Mouse (Mus musculus) adrenal gland, postnatal 14 days (tissue): Measurements from ENCODE around the gene Nkx6-1. TPM values are rescaled to one million over a fixed set of nuclear protein-coding genes. Genes with fewer than 3 reads are reported as not detected.

ENCODE experiments used
- DNase-seq: peaks from one replicate; pipeline ENCODE4 v3.0.0; 2021; ENCODE audit warnings: mixed read lengths
- long read RNA-seq, 2 experiments: library from polyadenylated mRNA; stranded (forward); transcript quantifications; one replicate each; pipeline ENCODE4 v2.0.0; 2021
- total RNA-seq: library from RNA; stranded (reverse); gene quantifications from 2 replicates; pipeline ENCODE4 v1.2.3, GENCODE M21; 2021

Nkx6-1 gene
- total RNA-seq = 0.15 TPM in 1 of 2 replicates, not detected in the other
- long read RNA-seq, experiment 1 = 0 reads
- long read RNA-seq, experiment 2 = 0 reads

GRCm38 (mm10) chr5:101664945-101665615, at the start of gene Nkx6-1:
TSS of gene Nkx6-1 (minus strand) at chr5:101664996.
- DNase-seq = peak; percentile 88

- no peak for DNase-seq
Observed at GRCm38 (mm10) chr5:101713064-101713613, 48.3 kb upstream of the Nkx6-1 start.

- peak; percentile 15 for DNase-seq
Observed at GRCm38 (mm10) chr5:101703374-101704260, 38.8 kb upstream of the Nkx6-1 start.

DNA sequence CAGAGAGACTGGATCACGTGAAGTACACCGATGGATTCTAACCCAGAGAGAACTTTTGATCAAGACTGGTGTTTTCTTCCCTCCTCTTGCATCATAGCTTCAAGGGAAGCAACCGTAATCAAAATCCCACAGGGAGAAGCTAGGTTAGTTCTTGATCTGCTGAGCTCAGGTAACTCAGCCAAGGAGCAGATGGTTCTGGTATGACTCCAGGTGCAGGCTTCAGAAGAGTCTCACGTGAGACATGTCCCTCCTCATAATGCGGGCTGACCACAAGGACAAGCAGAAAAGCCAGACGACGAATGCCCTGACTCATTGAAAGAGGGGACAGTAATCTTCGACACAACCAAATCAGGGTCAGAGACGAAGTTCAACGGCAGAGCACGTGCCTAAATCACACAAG, 37.8 kb upstream of the Nkx6-1 start:
- DNase-seq = no peak

- DNase-seq = peak; percentile 9
Observed at GRCm38 (mm10) chr5:101700607-101701006, 35.8 kb upstream of the Nkx6-1 start.

DNA sequence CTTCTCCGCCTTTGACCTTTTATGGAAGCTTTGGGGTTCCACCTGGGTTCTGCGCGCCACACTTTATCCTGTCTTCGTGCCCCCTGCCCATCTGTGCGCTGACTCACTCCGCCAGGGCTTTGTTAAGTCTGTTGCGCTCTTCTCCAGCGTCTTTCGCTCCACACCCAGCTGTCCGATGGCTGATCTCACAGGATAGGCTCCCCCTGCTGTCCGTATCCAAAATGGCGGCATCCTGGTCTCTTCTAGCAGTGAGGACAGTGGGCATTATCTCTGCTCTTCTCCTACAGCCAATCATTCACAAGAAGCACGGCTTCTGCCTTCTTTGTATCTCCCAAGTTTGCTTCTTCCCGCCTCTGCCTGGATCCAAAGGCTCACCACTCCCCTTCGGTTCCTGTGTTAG, 23.8 kb upstream of the Nkx6-1 start:
- peak; percentile 16 for DNase-seq

DNA sequence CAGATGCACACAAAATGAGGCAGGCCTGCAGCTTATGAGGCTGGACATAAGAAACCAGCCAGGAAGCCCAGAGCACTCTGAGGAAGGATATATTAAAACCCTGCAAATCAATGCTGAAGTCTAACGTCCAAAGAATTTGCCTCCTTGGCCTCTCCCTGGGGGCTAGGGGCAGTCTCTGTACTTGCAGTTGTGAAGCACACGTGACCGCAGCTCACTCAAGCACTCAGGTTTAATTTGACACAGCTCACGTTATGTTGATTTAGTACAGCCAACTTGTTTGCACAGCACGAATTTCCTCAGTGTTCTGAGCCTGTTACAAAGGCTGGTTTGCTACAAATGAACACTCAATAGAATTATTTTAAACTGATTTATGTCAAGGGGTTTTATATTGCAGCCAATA, 18.5 kb upstream of the Nkx6-1 start:
- no peak for DNase-seq

- no peak for DNase-seq
Observed at GRCm38 (mm10) chr5:101680338-101680737, 15.5 kb upstream of the Nkx6-1 start.

- DNase-seq = peak; percentile 41
Observed at GRCm38 (mm10) chr5:101669381-101669780, 4.6 kb upstream of the Nkx6-1 start.

DNA sequence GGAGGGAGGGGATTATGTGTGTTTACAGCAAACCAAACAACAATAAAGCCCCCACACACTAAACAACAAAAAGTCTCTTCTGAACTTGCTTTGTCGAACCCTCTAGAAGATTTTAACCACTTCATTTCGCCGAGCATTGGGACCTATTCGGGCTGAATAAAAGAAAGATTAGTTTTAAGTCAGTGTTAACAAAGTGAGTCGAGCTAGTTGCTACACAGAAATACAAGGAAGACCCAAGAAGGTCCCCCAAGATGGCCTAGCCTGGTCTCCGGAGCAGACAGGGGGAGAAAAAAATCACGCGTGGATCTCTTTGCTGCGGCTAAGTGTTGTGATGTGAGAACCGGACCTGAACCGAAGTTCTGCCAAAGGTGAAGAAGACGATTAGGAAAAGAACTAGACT, 3.7 kb upstream of the Nkx6-1 start:
- no peak for DNase-seq

GRCm38 (mm10) chr5:101668028-101668427, 3.2 kb upstream of the Nkx6-1 start:
- DNase-seq = no peak

DNA sequence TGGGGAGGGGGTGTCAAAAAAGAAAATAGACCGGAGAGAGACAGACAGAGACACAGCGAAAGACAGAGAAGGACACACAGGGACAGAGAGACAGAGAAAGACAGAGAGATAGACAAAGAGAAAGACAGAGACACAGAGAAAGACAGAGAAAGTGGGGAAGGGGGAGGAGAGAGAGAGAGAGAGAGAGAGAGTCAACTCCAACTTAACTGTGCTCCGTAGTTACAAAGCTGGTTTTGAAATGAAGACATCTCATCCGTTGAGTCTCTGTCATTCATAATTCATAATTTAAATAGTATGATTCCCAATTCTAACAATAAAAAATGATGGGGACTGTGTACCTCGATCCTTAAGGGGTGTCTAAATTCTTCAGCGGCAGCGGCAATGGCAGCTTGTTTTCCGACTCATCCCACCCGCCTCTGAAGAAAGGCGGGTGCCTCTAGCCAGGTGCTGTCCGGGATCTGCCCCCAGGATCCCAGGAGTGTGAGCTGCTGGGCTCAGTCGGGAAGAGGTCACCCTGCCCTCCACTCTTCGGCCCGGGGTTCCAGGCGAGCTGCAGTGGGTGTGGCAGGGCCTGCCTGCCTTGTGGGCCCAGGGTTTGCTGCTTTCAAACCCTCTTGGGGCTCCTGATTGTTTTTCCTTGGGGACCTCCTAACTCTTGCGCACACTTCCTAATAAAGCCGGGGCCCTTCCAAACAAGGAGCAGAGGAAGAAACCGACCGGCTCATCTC, 2.6 kb upstream of the Nkx6-1 start:
- no peak for DNase-seq

DNA sequence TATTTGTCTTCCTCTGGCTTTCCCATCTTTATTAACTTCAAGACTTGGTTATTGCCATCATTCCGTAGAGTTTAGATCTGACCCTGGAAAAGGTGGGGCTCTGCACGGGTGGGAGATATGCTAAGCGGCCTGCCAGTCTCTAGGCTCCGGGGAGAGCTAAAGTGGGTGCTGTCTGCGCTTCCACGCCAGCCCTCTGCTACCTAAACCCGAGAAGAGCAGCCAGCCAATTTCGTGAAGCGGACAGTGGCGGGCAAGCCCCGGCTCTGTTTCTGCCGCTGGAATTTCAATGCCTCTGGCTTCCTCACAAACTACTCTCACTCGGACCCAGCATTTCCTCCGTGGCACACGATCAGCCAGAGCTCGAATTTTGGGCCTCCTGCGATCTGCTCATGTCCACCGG, 1.9 kb upstream of the Nkx6-1 start:
- no peak for DNase-seq

GRCm38 (mm10) chr5:101666091-101666490, 1.3 kb upstream of the Nkx6-1 start:
- no peak for DNase-seq

DNA sequence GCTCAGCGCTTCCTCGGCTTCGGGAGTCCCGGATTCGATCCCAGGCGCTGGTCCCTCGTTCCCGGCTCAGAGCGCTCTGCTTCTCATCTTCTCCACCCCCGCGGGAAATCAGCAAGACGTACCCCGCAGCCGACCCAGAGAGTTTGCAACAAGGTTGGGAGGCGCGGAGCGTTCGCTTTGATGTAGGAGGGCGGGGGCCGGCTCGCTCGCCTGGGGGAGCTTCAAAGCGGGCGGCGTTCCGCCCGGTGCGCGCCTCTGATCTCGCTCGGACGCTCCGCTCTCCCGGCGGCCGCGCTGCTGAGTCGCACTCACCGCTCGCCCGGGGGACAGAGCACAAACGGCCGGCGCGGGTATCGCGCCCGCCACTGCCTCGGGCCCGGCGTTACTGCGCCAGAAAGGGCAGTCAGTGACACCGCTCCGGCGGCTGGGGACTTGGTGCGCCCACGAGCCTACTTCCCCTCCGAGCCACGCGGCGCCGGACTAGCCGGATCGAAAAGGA, 324 bp downstream of the Nkx6-1 start:
- DNase-seq = peak; percentile 29

GRCm38 (mm10) chr5:101663621-101664422, 974 bp downstream of the Nkx6-1 start:
- DNase-seq = peak; percentile 9

- peak; percentile 63 for DNase-seq
Observed at GRCm38 (mm10) chr5:101663176-101663575, 1.6 kb downstream of the Nkx6-1 start.

- DNase-seq = no peak
Observed at GRCm38 (mm10) chr5:101662485-101662884, 2.3 kb downstream of the Nkx6-1 start.

- DNase-seq = no peak
Observed at GRCm38 (mm10) chr5:101661561-101662211, 3.1 kb downstream of the Nkx6-1 start.

- DNase-seq = no peak
Observed at GRCm38 (mm10) chr5:101660666-101661065, 4.1 kb downstream of the Nkx6-1 start.
